Mouse (Mus musculus): Measurements from ENCODE around the gene Car9. TPM values are rescaled to one million over a fixed set of nuclear protein-coding genes. Genes with fewer than 3 reads are reported as not detected.

The Car9 gene
- polyA plus RNA-seq, 1 experiment from 2014 or later: 0.65 TPM

Other genes starting within 250 kb of the Car9 start
- 0.15 and 0.30 TPM in 2 replicates for gene Atp8b5, start 239.8 kb upstream of the Car9 start, polyA plus RNA-seq (2014; fragmentation: Nextera tagmentation; extraction: Ambion mirVana)
- gene Rusc2, start 125.0 kb upstream of the Car9 start, polyA plus RNA-seq (2014; fragmentation: Nextera tagmentation; extraction: Ambion mirVana): 3.5 and 4.5 TPM in 2 replicates
- 0.14 TPM in 1 of 2 replicates, not detected in the other for gene Fam166b, start 77.8 kb upstream of the Car9 start, polyA plus RNA-seq (2014; fragmentation: Nextera tagmentation; extraction: Ambion mirVana)
- gene Tesk1, start 65.0 kb upstream of the Car9 start, polyA plus RNA-seq (2014; fragmentation: Nextera tagmentation; extraction: Ambion mirVana): 9.8 TPM in 2 replicates
- gene Cd72, start 52.3 kb upstream of the Car9 start, polyA plus RNA-seq (2014; fragmentation: Nextera tagmentation; extraction: Ambion mirVana): 2.4 and 4.0 TPM in 2 replicates
- not detected in 2 replicates for gene Sit1, start 23.2 kb upstream of the Car9 start, polyA plus RNA-seq (2014; fragmentation: Nextera tagmentation; extraction: Ambion mirVana)
- gene Ccdc107, start 14.1 kb upstream of the Car9 start, polyA plus RNA-seq (2014; fragmentation: Nextera tagmentation; extraction: Ambion mirVana): 58.3 and 58.9 TPM in 2 replicates
- 45.6 and 48.2 TPM in 2 replicates for gene Arhgef39, start 7.3 kb upstream of the Car9 start, polyA plus RNA-seq (2014; fragmentation: Nextera tagmentation; extraction: Ambion mirVana)
- 104 and 110 TPM in 2 replicates for gene Tpm2, start 16.8 kb downstream of the Car9 start, polyA plus RNA-seq (2014; fragmentation: Nextera tagmentation; extraction: Ambion mirVana)
- 39.4 and 43.3 TPM in 2 replicates for gene Creb3, start 55.4 kb downstream of the Car9 start, polyA plus RNA-seq (2014; fragmentation: Nextera tagmentation; extraction: Ambion mirVana)
- gene Tln1, start 55.7 kb downstream of the Car9 start, polyA plus RNA-seq (2014; fragmentation: Nextera tagmentation; extraction: Ambion mirVana): 39.1 and 39.5 TPM in 2 replicates
- gene Rgp1, start 71.7 kb downstream of the Car9 start, polyA plus RNA-seq (2014; fragmentation: Nextera tagmentation; extraction: Ambion mirVana): 32.6 and 34.1 TPM in 2 replicates
- 20.7 and 20.8 TPM in 2 replicates for gene Gba2, start 71.9 kb downstream of the Car9 start, polyA plus RNA-seq (2014; fragmentation: Nextera tagmentation; extraction: Ambion mirVana)
- 2.3 TPM in 1 of 2 replicates, not detected in the other for gene Msmp, start 77.5 kb downstream of the Car9 start, polyA plus RNA-seq (2014; fragmentation: Nextera tagmentation; extraction: Ambion mirVana)
- gene Npr2, start 125.0 kb downstream of the Car9 start, polyA plus RNA-seq (2014; fragmentation: Nextera tagmentation; extraction: Ambion mirVana): 7.9 and 8.1 TPM in 2 replicates
- gene Spag8, start 146.6 kb downstream of the Car9 start, polyA plus RNA-seq (2014; fragmentation: Nextera tagmentation; extraction: Ambion mirVana): 0.89 and 1.1 TPM in 2 replicates
- 71.4 and 73.9 TPM in 2 replicates for gene Hint2, start 149.5 kb downstream of the Car9 start, polyA plus RNA-seq (2014; fragmentation: Nextera tagmentation; extraction: Ambion mirVana)
- 2.7 and 2.8 TPM in 2 replicates for gene Tmem8b, start 162.0 kb downstream of the Car9 start, polyA plus RNA-seq (2014; fragmentation: Nextera tagmentation; extraction: Ambion mirVana)
- gene Fam221b, start 162.2 kb downstream of the Car9 start, polyA plus RNA-seq (2014; fragmentation: Nextera tagmentation; extraction: Ambion mirVana): 2.6 and 3.0 TPM in 2 replicates
- gene Olfr70, start 193.8 kb downstream of the Car9 start, polyA plus RNA-seq (2014; fragmentation: Nextera tagmentation; extraction: Ambion mirVana): not detected in 2 replicates
- gene Olfr71, start 203.3 kb downstream of the Car9 start, polyA plus RNA-seq (2014; fragmentation: Nextera tagmentation; extraction: Ambion mirVana): not detected in 2 replicates
- gene Hrct1, start 220.2 kb downstream of the Car9 start, polyA plus RNA-seq (2014; fragmentation: Nextera tagmentation; extraction: Ambion mirVana): 0.29 TPM in 1 of 2 replicates, not detected in the other
- gene Spaar, start 223.1 kb downstream of the Car9 start, polyA plus RNA-seq (2014; fragmentation: Nextera tagmentation; extraction: Ambion mirVana): 0.20 and 0.27 TPM in 2 replicates